Mouse (Mus musculus) mouse trophoblast stem cell (cell line): Measurements from ENCODE around the gene Pemt.

Experiments
- in situ Hi-C, 2 experiments: fragments of 300-500 bp; cut with MseI, MboI; formaldehyde crosslinking; loops; 2 replicates in 1 of 2; 3 replicates in 1 of 2; pipeline ENCODE4 v1.15.1; 2025

Pemt gene

DNA sequence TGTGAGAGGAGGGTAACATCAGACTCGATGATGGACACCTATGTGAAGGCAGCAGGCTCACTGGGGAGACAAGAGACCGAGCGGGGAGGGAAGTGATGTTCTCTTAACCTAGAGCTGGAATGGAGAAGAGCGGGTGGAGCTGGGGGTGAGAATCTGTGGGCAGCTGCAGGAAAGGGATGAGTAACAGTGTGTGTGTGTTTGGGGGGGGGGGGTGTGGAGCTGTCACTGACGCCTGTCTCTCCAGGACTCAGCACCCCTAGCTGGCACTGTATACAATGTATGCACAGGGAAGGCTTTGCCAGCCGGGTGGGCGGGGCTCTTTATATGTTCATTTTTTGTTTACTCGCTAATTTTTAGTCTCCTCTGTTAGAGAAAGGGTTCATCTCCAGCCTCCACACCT lies 42.5 kb downstream of the Pemt start:
- in situ Hi-C loops = no loop called here

DNA sequence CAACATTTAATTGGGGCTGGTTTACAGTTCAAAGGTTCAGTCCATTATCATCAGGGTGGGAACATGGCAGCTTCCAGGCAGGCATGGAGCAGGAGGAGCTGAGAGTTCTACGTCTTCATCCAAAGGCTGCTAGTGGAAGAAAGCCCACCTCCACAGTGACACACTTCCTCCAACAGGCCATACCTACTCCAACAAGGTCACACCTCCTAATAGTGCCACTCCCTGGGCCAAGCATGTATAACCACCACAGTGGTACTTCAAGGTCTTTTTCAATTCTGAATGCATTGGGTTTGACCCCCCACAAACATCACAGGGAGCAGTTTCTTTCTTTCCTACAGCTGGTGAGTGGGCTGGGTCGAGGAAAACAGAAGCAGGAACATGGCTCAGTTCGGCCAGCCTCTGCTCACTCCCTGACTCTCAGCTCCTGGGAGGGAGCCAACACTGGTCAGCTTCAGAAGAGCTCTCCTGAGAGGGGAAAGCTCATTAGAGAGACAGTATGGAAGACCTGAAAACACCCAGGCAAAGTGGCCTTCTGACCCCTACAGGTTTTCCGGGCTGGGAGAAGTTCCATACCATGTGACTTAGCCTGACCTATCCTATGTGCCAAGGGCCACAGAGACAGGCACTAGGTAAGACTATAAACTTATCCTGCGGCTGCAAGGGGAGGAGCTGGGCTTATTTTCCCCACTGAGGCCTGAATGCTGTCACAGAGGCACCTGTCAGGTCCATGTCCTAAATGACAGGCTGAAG lies 44.9 kb downstream of the Pemt start:
- in situ Hi-C loops = no loop called here

GRCm38 (mm10) chr11:59994318-59994717 lies 52.0 kb downstream of the Pemt start:
- in situ Hi-C loops = no loop called here

- in situ Hi-C loops = no loop called here
Observed at GRCm38 (mm10) chr11:59991365-59991764, 54.9 kb downstream of the Pemt start.

DNA sequence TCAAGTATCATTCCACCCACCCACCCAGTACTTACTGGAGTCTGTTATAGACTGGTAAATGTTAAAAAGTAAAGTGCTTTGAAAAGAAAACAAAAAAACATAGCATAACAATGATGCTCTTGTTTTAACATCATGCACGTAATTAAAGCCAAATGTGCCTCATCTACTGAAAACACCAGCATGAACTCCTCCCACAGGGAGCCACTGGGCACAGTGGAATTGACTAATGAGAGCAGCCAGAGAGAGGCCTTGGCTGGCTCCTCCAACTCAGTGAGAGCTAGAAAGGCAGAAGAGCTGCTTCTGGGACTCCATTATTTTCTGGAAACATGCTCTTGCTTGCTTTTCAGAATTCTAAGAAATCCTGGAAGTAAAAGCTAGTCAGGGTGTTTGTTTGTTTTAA lies 56.9 kb downstream of the Pemt start:
- in situ Hi-C loops = no loop called here

- in situ Hi-C loops = no loop called here
Observed at GRCm38 (mm10) chr11:59977831-59978230, 68.5 kb downstream of the Pemt start.

DNA sequence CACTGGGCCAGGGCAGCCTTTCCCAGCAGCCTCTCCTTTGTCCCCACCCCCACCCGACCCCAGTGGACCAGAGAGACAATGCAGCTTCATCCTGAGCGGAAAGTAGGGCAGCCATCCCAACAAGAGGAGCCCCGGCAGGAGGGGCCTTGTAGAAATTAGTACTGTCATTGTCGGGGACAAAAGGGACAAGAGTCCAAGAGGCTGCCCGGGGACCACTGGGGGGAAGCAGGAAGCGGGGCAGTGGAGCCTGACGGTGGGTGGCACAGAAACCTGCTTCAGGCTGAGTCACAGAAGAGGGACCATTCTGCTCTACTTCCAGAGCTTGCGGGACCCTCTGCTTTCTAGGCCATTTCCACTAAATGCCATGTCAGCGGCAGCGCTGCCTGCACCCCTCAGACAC lies 71.0 kb downstream of the Pemt start:
- in situ Hi-C loops = no loop called here

DNA sequence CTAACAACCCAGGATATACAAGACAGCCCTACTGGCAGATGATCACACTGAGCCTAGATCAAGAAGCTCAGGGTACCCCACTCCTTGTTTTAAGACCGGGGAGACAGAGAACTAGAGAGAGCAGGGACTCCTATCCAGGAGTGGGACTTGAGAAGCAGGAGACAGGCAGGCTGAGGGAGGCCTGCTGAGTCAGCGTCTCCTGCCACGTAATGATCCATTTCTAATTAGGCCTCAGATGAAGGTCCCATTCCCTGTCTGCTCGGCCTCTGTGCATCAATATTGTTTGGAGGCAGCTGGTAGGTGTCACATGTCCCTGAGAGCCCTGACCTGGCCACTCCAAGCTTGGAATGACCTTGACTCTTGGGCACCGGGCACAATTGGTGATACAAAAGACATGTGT lies 72.9 kb downstream of the Pemt start:
- in situ Hi-C loops = no loop called here

- in situ Hi-C loops = no loop called here
Observed at GRCm38 (mm10) chr11:59971691-59972090, 74.6 kb downstream of the Pemt start.

GRCm38 (mm10) chr11:59970780-59971179 lies 75.5 kb downstream of the Pemt start:
- in situ Hi-C loops = no loop called here

GRCm38 (mm10) chr11:59967765-59968164 lies 78.5 kb downstream of the Pemt start:
- in situ Hi-C loops = no loop called here

DNA sequence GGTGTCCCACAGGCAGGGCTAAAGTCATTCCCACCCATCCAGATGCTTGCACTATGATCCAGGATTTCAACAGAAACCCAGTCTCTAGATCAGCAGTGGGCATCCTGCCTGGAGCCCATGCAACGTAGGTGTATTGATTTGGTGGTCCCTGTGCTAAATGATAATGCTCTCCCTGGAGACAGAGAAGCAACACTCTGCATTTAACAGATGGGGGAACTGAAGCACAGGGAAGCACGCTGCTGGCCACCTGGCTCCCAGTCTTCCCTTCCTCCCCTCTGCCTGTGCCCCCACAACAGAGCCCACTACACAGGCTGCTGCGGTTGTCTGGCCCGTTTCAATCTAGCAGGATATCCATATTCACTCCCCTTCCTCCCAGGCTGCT lies 80.2 kb downstream of the Pemt start:
- in situ Hi-C loops = no loop called here

- in situ Hi-C loops = no loop called here
Observed at GRCm38 (mm10) chr11:59965227-59966101, 80.8 kb downstream of the Pemt start.

DNA sequence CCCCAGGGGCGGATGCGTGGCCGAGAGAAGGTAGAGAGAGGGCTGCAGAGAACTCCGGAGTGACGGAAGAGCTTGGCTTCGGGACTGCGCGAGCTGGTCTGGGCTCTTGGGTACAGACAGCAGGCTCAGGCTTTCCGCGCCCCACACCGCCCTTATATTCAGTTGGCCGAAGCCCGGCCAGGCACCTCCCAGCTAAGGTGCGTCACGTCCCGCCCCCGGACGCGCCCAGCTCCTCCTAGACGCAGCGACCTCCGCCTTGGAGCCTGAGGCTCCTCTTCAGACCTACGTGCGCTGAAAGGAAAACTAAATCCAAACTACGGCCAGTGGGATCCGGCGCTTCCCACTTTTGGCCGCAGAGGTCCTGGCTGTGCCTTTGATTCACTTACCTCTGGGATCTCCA lies 81.5 kb downstream of the Pemt start, which contains the start of gene Rasd1:
Gene Rasd1, minus strand, starts transcription at position 127 of the 400 bp plus-strand sequence.
- in situ Hi-C loops = no loop called here

GRCm38 (mm10) chr11:59964163-59964758 lies 82.0 kb downstream of the Pemt start:
- in situ Hi-C loops = no loop called here

DNA sequence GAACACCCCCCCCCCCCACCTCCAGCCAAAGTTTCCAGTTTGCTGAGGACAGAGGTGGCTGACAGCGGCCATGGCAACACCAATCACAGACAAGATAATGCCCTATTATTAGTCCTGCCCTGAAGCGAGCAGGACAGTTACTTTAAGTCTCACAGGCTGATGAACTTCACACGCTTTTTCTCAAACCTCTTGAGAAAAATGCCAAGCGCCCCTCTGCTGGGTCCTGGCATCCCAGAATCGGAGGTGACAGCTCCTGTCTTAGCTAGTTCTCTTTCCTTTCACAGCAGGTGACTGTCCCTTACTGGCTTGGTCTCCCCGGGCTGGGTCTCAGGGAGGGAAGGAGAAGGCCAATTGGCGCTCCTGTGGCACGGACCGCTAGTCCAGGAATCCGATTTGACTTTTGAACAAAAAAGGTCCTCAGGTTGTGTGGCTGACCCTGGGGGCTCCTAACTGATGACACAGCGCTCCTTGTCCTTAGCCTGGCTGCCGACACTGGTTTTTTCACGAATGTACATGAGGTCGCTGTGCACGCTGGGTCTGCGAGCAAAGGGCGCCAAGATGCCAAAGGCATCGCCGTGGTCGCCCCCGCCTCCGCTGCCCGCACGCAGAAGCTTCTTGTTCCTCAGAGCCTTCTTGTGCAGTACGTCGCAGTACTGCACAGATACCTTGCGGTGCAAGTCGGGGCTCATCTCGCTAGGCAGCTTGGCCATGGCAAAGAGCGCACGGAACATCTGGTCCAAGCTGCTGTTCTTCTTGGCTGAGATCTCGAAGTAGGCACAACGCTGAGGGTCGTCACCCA lies 82.7 kb downstream of the Pemt start:
- in situ Hi-C loops = no loop called here

- in situ Hi-C loops = no loop called here
Observed at GRCm38 (mm10) chr11:59962590-59962989, 83.7 kb downstream of the Pemt start.

- in situ Hi-C loops = no loop called here
Observed at GRCm38 (mm10) chr11:59961338-59961875, 84.9 kb downstream of the Pemt start.

GRCm38 (mm10) chr11:59960476-59961337 lies 85.6 kb downstream of the Pemt start:
- in situ Hi-C loops = no loop called here

DNA sequence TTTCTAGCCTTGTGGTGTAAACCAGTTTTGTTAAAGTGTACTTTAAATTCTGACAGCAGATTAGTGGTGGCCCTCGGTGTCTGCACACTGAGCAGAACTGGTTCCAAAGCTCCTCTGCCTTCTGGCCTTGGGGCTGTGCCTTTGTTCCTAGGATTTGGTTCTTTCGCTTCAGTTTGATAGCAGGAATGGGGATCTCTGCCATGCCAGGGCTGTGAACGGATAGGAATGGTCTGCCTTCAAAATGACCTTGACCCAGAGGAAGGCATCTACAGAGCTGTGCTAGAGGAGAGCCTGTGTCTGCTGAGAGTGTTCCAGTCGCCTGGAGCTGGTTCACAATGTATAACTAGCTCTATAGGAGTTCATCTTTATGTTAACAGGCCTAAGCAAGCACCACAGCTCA lies 86.8 kb downstream of the Pemt start:
- in situ Hi-C loops = no loop called here
